Mouse (Mus musculus) natural killer cell, adult 2 months (primary cell): ENCODE data around the gene Safb2.
"Not testable (repeated sequence)": the region's sequence is repeated elsewhere in the genome, so short reads cannot be mapped to it uniquely, and the experiment has no call there.

Source experiments
- DNase-seq, 2 experiments: peaks; one replicate each; pipeline ENCODE4 v3.0.0; 2022; ENCODE audit warnings: low spot score in 2 of 2

Gene Safb2

DNA sequence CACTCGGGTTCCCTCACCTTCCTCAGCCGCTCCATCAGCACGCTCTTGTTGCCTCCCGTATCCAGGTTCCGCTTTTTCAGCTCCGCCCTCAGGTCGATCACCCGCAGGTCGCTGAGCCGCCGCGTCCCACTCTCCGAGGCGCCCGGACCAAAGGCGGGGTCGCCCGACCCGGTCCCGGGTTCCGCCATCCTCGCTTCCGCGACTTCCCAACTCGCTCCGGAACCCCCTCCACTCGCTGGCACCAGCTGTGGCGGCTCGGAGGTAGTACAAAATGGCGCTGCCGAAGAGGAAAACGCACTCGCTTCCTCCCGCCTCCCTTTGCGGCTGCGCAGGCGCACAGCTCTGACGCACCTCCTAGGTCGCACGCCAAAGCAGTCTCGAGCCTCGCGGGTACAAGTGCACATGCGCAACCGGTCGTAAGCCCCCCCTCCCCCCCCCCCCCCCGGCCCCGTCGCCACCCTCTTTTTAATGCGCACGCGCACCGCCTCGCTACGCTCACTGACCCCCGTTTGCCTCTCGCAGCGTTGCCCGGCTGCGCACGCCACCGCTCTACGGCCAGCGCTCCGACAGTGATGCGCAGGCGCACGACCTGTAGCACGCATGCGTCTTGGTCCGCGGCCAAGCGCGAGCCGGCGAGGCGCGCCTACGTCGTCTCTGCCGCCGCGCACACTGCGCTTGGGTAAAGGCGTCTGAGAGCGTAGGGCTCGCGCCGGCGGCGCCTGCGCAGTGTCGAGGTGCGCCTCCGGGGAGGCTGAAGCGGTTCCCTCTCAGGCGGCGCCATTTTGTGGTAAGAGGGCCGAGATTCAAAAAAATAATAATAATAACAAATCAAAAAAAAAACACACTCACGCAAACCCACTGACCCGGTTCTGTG is at the start of gene Safb2, which contains the start of gene Safb:
TSS of gene Safb2 (minus strand) at position 329 of the 874 bp plus-strand sequence.
TSS of gene Safb (plus strand) at position 569 of the 874 bp plus-strand sequence.
- DNase-seq = peak; percentile 99 to 100

DNA sequence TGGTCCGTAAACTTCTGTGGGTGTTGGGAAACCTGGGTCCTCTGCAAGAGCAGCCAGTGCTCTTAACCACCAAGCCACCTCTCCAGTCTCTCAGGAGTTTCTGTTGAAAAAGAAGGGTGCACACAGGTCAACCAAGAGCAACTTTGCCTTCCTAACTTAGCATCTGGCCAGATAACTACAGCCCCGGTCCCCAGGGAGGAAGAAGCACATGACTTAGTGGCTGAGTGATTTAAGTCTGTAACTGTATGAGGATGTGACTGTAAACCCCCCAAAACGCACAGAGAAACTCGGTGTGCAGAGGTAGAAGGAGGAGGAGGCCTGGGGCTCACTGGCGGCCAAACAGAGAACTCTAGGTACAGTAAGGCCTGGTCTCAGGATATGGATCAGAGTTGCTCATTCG is 49.6 kb upstream of the Safb2 start:
- peak in 1 of 2 experiments; percentile 64 for DNase-seq

- no peak for DNase-seq
These were observed 47.4 kb upstream of the Safb2 start for GRCm38 (mm10) chr17:56631807-56632206.

- not testable (repeated sequence) for DNase-seq
These were observed 45.7 kb upstream of the Safb2 start for GRCm38 (mm10) chr17:56629800-56630781.

DNA sequence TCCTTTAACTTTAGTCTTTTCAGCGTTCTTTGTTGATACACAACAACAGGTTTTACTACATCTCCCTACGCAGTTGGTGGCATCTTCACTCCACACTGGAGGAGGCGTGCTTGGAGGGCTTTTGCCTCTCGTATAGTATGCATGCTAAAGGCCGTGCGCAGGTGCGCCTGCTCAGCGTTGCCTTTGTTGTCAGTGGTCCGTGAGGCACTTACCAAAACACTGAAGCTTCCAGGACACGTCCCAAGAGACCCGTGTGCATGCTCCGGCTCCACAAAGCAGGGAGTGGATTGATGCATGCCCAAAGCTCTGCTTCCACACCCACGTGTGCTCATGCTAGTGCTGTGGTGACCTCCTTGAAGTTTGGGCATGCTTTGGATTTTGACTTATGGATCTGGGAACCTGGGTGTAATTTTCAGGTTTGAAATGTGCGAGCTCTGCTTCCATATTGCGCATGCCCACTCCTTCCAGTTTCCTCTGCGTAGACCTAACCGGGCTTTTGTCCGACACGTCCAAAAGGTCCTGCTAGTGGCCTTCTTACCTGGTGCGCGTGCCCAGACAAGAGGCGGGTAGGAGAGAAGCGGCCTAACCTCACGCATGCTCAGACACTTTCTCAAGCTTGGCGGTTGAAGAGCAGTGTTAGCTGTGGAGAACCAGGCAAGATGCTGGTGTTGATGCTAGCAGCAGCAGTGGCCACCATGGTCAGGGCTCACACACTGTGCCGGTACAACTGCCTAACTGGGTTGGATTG is 43.3 kb upstream of the Safb2 start, which contains the start of gene Catsperd:
TSS of gene Catsperd (plus strand) at position 614 of the 748 bp plus-strand sequence.
- DNase-seq = no peak

DNA sequence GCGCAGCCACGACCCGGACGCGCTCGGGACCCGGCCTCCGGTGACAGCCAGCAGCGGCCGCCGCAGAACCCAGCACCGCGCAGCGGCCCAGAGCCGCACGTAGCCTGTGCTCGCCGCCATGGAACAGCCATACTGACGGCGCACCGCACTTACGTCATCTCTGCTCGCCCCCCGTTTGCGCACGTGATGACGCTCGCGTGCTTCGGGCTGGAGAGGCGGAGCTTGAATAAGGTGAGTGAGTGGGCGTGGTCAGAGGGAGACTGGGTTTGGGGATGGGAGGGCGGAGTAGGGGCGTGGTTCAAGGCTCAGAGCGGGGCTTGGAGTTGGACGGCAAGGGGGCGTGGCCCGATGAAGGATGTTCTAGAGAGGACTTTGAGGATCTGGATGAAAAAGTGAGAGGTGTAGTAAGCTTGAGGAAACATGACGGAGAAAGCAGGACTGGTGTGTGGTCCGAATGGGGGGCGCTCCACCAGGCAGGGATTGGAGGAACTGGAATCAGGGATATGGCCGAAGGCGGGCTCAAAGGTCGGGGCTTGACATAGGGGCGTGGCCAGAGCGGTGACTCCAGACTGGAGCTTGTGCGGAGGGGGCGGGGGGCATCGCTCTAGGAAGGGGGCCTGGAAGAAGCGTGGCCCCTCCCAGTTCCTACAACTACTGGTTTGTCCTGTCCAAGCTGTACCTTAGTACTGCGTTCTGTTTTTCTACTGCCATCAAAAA is 42.5 kb upstream of the Safb2 start, which contains the start of gene Lonp1:
TSS of gene Lonp1 (minus strand) at position 134 of the 717 bp plus-strand sequence.
- peak; percentile 94 to 97 for DNase-seq

DNA sequence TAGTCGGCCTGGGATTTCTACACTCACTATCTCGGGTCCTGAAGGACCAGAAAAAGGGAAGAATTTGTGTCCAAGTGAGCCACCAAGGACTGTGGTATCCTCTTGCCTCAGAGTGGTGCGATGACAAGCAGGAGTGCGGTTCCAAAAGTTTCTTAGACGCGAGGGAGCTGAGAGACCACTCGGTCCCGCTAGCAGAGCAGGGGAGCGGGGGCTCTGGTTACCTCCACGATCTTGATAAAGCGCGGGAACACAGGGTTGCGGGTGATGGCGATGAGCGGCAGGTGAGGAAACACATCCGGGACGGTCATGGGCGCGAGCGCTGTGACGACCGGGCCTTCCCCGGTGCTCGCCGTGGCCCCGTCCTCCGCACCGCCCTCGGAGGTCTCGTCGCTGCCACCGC is 41.9 kb upstream of the Safb2 start:
- DNase-seq = no peak

DNA sequence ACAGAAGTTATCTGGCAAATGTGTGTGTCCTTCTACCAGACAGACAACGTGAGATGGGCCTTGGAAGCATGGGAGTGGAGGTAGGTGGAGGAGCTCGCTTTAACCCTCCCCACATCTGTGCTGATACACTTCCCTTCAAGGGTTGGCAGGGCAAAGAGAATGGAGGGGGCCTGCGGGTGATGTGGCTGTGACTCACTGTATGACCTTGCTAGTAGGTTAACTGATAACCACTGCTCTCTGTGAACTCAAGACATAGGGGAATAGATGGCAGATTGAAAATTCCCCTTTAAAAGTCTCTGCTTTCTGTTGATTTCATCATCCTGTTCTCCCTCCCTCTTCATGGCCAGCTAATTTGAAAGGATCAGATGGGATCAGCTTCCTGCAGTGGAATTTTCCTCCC is 41.1 kb upstream of the Safb2 start:
- no peak for DNase-seq

DNA sequence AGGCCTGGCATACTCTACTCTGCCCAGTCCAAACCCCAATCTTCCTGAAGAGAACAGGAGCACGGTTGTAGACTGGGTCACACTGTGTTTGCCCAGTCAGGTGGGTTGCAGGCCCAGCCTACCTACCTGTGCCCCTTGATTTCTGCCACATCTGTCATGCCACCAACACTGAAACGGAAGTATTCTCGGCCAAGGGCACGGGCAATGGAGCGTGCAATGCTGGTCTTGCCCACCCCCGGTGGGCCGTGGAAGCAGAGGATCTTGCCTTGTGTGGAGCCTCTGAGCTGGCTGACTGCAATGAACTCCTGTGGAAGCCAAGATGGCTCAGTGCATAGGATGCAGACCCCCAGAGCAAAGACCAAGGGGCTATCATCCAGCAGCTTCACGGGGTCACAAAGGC is 33.2 kb upstream of the Safb2 start:
- DNase-seq = no peak

- DNase-seq = no peak
These were observed 32.3 kb upstream of the Safb2 start for GRCm38 (mm10) chr17:56616725-56617124.

DNA sequence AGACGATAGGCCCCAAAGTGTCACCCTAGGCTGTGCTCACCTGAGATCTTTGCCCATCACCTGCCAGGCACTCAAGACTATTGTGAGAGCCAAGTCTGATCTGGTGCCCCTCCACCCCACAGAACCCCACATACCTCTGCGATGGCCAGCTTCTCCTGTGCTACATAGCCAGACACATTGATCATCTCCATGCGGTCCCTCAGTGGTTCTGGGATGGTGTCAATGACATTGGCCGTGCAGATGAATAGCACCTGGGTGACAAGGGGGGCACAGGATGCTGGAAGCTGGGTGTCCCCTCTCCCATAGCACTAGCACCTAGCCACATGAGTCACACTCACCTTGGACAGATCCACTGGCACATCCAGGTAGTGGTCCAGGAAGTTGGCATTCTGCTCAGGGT is 31.4 kb upstream of the Safb2 start:
- DNase-seq = no peak

DNA sequence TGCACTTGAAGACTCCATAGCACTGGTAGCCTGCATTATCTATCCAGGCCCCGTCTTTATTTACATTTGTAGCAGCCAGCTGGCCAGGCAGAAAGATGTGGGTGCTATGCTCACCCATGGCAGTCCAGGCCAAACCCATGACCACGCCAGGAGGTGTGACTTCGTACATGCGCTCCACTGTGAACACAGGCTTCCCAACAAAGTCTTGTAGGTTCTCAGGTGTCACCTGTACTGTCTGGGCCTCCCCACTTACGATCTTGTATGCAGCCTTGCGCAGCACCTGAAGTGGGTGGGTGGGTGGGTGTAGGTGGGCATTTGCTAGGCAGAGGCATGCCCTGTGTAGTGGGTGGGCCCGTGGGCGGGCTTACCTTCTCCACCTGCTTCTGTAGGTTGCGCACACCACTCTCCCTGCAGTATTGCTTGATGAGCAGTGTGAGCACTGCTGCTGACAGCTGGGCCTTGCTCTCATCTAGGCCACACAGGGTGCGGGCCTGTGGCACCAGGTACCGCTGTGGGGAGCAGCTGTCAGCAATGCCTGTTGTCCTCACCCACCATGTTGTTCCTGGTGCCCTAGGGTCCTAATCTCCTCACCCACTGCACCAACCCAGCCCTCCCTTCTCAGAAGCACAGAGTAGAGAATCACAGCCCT is 30.9 kb upstream of the Safb2 start:
- DNase-seq = no peak

DNA sequence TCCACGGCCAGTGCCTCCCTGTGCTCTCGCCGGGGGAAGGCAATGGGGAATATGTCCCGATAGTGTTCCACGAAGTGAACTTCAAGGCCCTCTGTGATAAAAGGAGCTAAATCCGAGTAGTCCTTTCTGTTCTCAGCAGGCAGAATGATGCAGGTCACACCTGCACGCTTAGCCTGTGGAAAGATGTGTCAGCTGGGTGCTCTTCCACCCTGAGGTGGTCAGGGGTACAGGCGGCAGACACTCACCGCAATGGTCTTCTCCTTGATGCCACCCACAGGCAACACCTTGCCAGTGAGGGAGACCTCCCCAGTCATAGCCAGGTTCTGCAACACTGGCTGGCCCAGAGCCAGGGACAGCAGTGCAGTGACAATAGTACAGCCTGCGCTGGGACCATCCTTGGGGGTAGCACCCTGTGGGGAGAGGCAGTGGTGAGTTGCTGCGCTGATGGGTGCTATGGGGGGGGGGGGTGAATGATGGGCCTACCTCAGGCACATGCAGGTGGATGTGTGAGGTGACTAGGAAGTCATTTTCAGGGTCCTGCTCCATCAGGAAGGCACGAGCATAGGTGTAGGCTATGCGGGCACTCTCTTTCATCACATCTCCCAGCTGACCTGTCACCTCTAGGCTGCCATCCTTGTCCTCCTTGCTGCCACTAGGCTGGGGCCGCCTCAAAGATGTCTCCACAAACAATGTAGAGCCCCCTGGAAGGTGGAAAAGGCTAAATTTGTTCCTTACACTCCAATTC is 30.2 kb upstream of the Safb2 start:
- no peak for DNase-seq

DNA sequence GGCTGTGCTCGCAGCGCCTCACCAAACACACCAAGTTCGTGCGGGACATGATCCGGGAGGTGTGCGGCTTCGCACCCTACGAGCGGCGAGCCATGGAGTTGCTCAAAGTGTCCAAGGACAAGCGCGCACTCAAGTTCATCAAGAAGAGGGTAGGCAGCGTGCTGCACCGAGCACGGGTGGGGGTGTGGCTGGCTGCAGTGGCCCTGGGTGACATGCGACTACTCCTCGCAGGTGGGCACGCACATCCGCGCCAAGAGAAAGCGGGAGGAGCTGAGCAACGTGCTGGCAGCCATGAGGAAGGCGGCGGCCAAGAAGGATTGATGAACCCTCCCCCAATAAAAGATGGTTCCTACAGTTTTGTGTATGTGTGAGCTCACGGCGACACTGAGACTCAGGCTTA is 29.5 kb upstream of the Safb2 start:
- not testable (repeated sequence) for DNase-seq

- peak; percentile 87 to 91 for DNase-seq
These were observed 29.0 kb upstream of the Safb2 start, which contains the start of gene Rpl36 for GRCm38 (mm10) chr17:56613236-56613844. TSS of gene Rpl36 (plus strand) at chr17:56613416.

GRCm38 (mm10) chr17:56612565-56612939 is 28.2 kb upstream of the Safb2 start:
- DNase-seq = not testable (repeated sequence)

- no peak for DNase-seq
These were observed 27.6 kb upstream of the Safb2 start for GRCm38 (mm10) chr17:56611861-56612564.

DNA sequence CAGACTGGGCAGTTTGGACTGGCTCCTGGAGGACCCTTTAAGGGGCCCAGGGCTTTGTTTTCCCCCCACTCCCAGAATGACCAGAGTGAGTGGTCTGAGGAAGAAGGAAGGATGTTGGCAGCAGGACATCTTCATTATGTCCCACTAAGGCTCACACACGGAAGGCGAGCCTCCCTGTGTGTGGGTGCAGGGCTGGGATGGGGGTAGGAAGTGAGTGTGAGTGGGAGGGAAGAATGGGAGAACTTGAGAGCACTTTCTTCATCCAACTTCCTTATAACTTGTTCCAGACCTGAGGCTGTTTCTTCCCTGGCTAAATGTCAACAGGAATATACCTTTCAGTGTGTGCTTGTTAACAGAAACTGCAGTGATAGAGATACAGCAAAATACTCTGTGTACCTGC is 26.9 kb upstream of the Safb2 start:
- no peak for DNase-seq
